Mouse (Mus musculus) CH12.LX (cell line): ENCODE results near the gene Mob1a. TPM values are rescaled to one million over a fixed set of nuclear protein-coding genes. Genes with fewer than 3 reads are reported as not detected.

Source experiments
- DNase-seq: peaks from one replicate; pipeline ENCODE4 v3.0.0-alpha.2; 2013; ENCODE audit errors: extremely low read depth
- H3K27ac ChIP-seq: 2 replicates; pipeline ENCODE4 v1.5.1; 2012; ENCODE audit warnings: low read depth, mild to moderate bottlenecking, control low read depth, moderate library complexity; ENCODE audit not compliant: insufficient read depth
- H3K27me3 ChIP-seq: replicated peaks from 2 replicates; pipeline ENCODE3; 2012; ENCODE audit warnings: inconsistent platforms
- H3K36me3 ChIP-seq, 2 experiments: replicated peaks in 1 of 2; 2 replicates each; pipeline versions ENCODE3 to v1.6.1; 2012; ENCODE audit warnings: inconsistent platforms in 1 of 2, low read length in 1 of 2, mild to moderate bottlenecking in 1 of 2, mixed read lengths in 1 of 2, moderate library complexity in 1 of 2; ENCODE audit not compliant: control insufficient read depth in 1 of 2, insufficient read depth in 1 of 2
- H3K4me1 ChIP-seq, 2 experiments: 2 replicates each; pipeline ENCODE4 v1.6.1; 2012; ENCODE audit warnings: inconsistent platforms in 1 of 2, moderate library complexity in 1 of 2; ENCODE audit not compliant: insufficient read depth in 2 of 2, control insufficient read depth in 1 of 2
- H3K4me2 ChIP-seq: 2 replicates; pipeline ENCODE4 v1.6.1; 2012; ENCODE audit warnings: low read depth, mild to moderate bottlenecking, control low read depth; ENCODE audit not compliant: poor library complexity, insufficient read depth, severe bottlenecking
- H3K4me3 ChIP-seq, 3 experiments: fragments of 150-350 bp in 1 of 3; sonication (generic) in 1 of 3; replicated peaks in 1 of 3; 2 replicates each; pipeline versions ENCODE3 to v1.5.1; 2011 to 2012; ENCODE audit warnings: low read depth in 2 of 3, low read length in 2 of 3, mild to moderate bottlenecking in 2 of 3, moderate library complexity in 2 of 3, control low read depth in 1 of 3, improper control_type of control experiment in 1 of 3, inconsistent platforms in 1 of 3, mixed read lengths in 1 of 3; ENCODE audit not compliant: poor library complexity in 1 of 3
- H3K79me2 ChIP-seq: replicated peaks from 2 replicates; pipeline ENCODE4 v1.6.1; 2012; ENCODE audit warnings: mild to moderate bottlenecking, moderate library complexity; ENCODE audit not compliant: control insufficient read depth, poor library complexity, insufficient read depth, severe bottlenecking; ENCODE audit errors: extremely low read depth
- H3K9ac ChIP-seq: 2 replicates; pipeline ENCODE4 v1.6.1; 2012; ENCODE audit warnings: low read depth, mild to moderate bottlenecking, control low read depth, moderate library complexity; ENCODE audit not compliant: insufficient read depth
- H3K9me3 ChIP-seq: replicated peaks from 2 replicates; pipeline ENCODE3; 2012; ENCODE audit warnings: low read length, inconsistent platforms, mixed read lengths
- BHLHE40 ChIP-seq: IDR thresholded peaks from 2 replicates; pipeline ENCODE4 v1.6.1; 2011; ENCODE audit warnings: mild to moderate bottlenecking, low read depth, low read length, improper control_type of control experiment
- CHD2 ChIP-seq: IDR thresholded peaks from 2 replicates; pipeline ENCODE4 v1.6.1; 2011; ENCODE audit warnings: low read length, improper control_type of control experiment
- JUN ChIP-seq: IDR thresholded peaks from 2 replicates; pipeline ENCODE4 v1.6.1; 2011; ENCODE audit warnings: low read depth, mild to moderate bottlenecking, low read length, improper control_type of control experiment, moderate library complexity; ENCODE audit not compliant: insufficient read depth
- MAFK ChIP-seq: IDR thresholded peaks from 2 replicates; pipeline ENCODE4 v1.6.1; 2011; ENCODE audit warnings: low read length, improper control_type of control experiment; ENCODE audit not compliant: insufficient replicate concordance
- MAX ChIP-seq: IDR thresholded peaks from 2 replicates; pipeline ENCODE4 v1.6.1; 2011; ENCODE audit warnings: low read length, improper control_type of control experiment
- MEF2A ChIP-seq: IDR thresholded peaks from 2 replicates; pipeline ENCODE4 v1.6.1; 2014; ENCODE audit warnings: low read depth, mild to moderate bottlenecking, inconsistent platforms, low read length, improper control_type of control experiment, borderline replicate concordance
- MYC ChIP-seq: IDR thresholded peaks from 2 replicates; pipeline ENCODE4 v1.6.1; 2011; ENCODE audit warnings: low read depth, mild to moderate bottlenecking, improper control_type of control experiment, low read length
- NELFE ChIP-seq: IDR thresholded peaks from 2 replicates; pipeline ENCODE4 v1.6.1; 2011; ENCODE audit warnings: low read depth, low read length, improper control_type of control experiment
- NRF1 ChIP-seq: IDR thresholded peaks from 2 replicates; pipeline ENCODE4 v1.6.1; 2014; ENCODE audit warnings: low read depth, mild to moderate bottlenecking, inconsistent platforms, low read length, improper control_type of control experiment, moderate library complexity
- PAX5 ChIP-seq: IDR thresholded peaks from 2 replicates; pipeline ENCODE4 v1.6.1; 2012; ENCODE audit warnings: low read length, inconsistent platforms, mixed read lengths
- POLR2A ChIP-seq: IDR thresholded peaks from 2 replicates; pipeline ENCODE4 v1.6.1; 2011; ENCODE audit warnings: low read depth, mild to moderate bottlenecking, improper control_type of control experiment, low read length
- RAD21 ChIP-seq: IDR thresholded peaks from 2 replicates; pipeline ENCODE4 v1.6.1; 2011; ENCODE audit warnings: low read depth, mild to moderate bottlenecking, low read length, improper control_type of control experiment, moderate library complexity
- RCOR1 ChIP-seq: conservative IDR thresholded peaks from 2 replicates; pipeline ENCODE4 v1.6.1; 2012; ENCODE audit warnings: low read depth, mild to moderate bottlenecking, inconsistent platforms, low read length, improper control_type of control experiment
- SMC3 ChIP-seq: IDR thresholded peaks from 2 replicates; pipeline ENCODE4 v1.6.1; 2011; ENCODE audit warnings: low read depth, low read length, improper control_type of control experiment
- TBP ChIP-seq: conservative IDR thresholded peaks from 2 replicates; pipeline ENCODE4 v1.6.1; 2011; ENCODE audit warnings: low read depth, low read length, improper control_type of control experiment
- USF2 ChIP-seq: conservative IDR thresholded peaks from 2 replicates; pipeline ENCODE4 v1.6.1; 2011; ENCODE audit warnings: low read depth, low read length, improper control_type of control experiment
- ZC3H11A ChIP-seq: IDR thresholded peaks from 2 replicates; pipeline ENCODE4 v1.6.1; 2012; ENCODE audit warnings: low read depth, mild to moderate bottlenecking, inconsistent platforms, low read length, improper control_type of control experiment
- ZNF384 ChIP-seq: IDR thresholded peaks from 2 replicates; pipeline ENCODE4 v1.6.1; 2012; ENCODE audit warnings: low read depth, low read length, improper control_type of control experiment, inconsistent platforms
- dilution Hi-C: fragments of 300-500 bp; cut with MboI; formaldehyde crosslinking; loops from 2 replicates; pipeline ENCODE4 v1.14.3; 2020; ENCODE audit warnings: low sequenced_read_pairs; ENCODE audit not compliant: extremely low pct_unique_long_range_greater_than_20kb, extremely low pct_ligation_motif_present
- in situ Hi-C: fragments of 300-500 bp; cut with MboI; formaldehyde crosslinking; loops from 3 replicates; pipeline ENCODE4 v1.14.3; 2019; ENCODE audit warnings: low sequenced_read_pairs, low pct_ligation_motif_present, low pct_unique_long_range_greater_than_20kb, mixed read lengths
- polyA plus RNA-seq: library from polyadenylated mRNA; unstranded; fragments of >175 nt; gene quantifications from 2 replicates; pipeline ENCODE4 v1.2.1, GENCODE M21; 2012; ENCODE audit warnings: low read depth; ENCODE audit not compliant: insufficient read length
- total RNA-seq, 2 experiments: library from RNA; depleted of rRNA; stranded (reverse); fragments of 300-350 nt in 1 of 2; fragments of >200 nt in 1 of 2; gene quantifications; 2 replicates each; pipeline ENCODE4 v1.2.3; 2012 to 2014

Mob1a gene
- total and polyA plus RNA-seq, 3 experiments = 82.6 to 182 (median 99.8) TPM

DNA sequence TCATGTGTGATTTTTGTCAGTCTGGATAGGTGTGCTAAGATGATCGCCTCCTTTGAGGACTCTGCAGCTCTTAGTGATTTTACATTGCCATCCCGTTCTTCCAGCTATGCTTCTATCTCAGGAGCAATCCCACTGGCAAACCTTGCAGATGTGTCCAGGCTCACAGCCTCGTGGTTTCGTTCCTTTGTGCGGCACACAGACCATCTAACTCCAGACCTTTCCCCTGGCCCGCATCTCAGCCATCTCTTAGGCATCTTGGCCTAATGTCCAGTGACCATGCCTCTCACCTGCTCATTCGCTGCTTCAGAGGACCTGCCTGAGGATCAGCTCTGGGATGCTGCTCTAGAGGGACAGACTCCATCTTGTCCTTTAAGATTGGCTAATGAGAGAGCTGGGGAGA is 24.4 kb downstream of the Mob1a start:
- no peak for DNase-seq
- Histone ChIP-seq H3K27ac (no peak overlapping the region), H3K36me3 (peaks cover 37 to 61% of the 10 kb centered on the region in 2 experiments)
- no peak for TF ChIP-seq NELFE
- no peak for TF ChIP-seq USF2
- TF ChIP-seq POLR2A = no peak
- TF ChIP-seq SMC3 = no peak
- TF ChIP-seq MEF2A = no peak
- TF ChIP-seq JUN = no peak
- TF ChIP-seq MAFK = no peak
- no peak for TF ChIP-seq CHD2
- no peak for TF ChIP-seq RCOR1
- TF ChIP-seq PAX5 = no peak
- TF ChIP-seq MYC = no peak
- no peak for TF ChIP-seq ZC3H11A
- TF ChIP-seq NRF1 = no peak
- no peak for TF ChIP-seq TBP
- no peak for TF ChIP-seq ZNF384
- no peak for TF ChIP-seq RAD21
- TF ChIP-seq, all 38 proteins: peak for 0
- dilution Hi-C loops (no loop called here), in situ Hi-C loops (loop anchor here (5.0 to 25.0 kb wide), 2 partner anchors 157 to 312 kb away; partner anchors contain the start of genes Clec4f and Dguok)
- H3K4me2 ChIP-seq = peak overlapping the region; percentile 73
- peak overlapping the region; percentile 90 for H3K9ac ChIP-seq
- no peaks in the 10 kb centered on the region for H3K79me2 ChIP-seq
- peaks cover 7 to 19% of the 10 kb centered on the region in 2 experiments for H3K4me1 ChIP-seq
- no peaks in the 10 kb centered on the region for H3K27me3 ChIP-seq
- peak overlapping the region; percentile 76 to 80 (median 78) for H3K4me3 ChIP-seq
- H3K9me3 ChIP-seq = no peaks in the 10 kb centered on the region

DNA sequence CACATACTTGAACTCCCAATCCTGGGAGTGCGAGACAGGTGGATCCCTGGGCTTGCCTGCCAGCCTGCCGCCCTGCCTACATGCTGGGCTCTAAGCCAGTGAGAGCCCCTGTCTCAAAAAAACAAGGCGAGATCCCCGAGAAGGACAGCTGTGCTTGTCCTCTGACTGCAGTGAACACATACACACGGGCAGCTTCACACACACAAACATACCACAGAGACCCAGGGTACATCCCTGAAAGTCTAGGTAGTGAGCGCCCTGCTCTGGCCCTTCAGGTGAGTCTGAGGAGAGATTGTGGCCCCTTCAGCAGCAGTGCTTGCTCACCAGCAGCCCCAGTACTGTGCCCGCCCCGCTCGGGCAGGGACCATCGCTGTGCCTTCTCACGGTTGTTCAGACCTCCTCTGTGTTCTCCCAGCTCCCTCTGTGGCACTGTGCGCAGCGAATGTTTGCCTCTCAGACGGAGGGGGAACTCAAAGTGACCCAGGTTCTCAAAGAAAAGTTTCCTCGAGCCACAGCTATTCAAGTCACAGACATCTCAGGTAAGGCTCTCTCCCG is 25.1 kb downstream of the Mob1a start:
- in situ Hi-C loops = loop anchor here (5.0 to 25.0 kb wide), 2 partner anchors 156 to 311 kb away; partner anchors contain the start of genes Clec4f and Dguok

More for the DNA sequence above, 25.1 kb downstream of the Mob1a start:
- Histone ChIP-seq H3K79me2 (no peaks in the 10 kb centered on the region), H3K36me3 (peaks cover 40 to 69% of the 10 kb centered on the region in 2 experiments), H3K9me3 (no peaks in the 10 kb centered on the region), H3K27ac (no peak overlapping the region), H3K9ac (no peak overlapping the region), H3K27me3 (no peaks in the 10 kb centered on the region), H3K4me3 (no peak overlapping the region), H3K4me1 (peaks cover 7 to 19% of the 10 kb centered on the region in 2 experiments), H3K4me2 (no peak overlapping the region)
- dilution Hi-C loops = no loop called here
- no peak for DNase-seq
- TF ChIP-seq MAFK (no peak), BHLHE40 (no peak), MAX (no peak), MEF2A (no peak), RAD21 (no peak), SMC3 (no peak)
